Mouse (Mus musculus): ENCODE measurements around the gene Nat10. TPM values are rescaled to one million over a fixed set of nuclear protein-coding genes. Genes with fewer than 3 reads are reported as not detected.

Nat10 gene
- 25.6 and 26.7 TPM in 2 replicates for polyA plus RNA-seq (2014; fragmentation: Nextera tagmentation; extraction: Ambion mirVana)

- peak; percentile 95 for ATAC-seq (ENCODE audit: insufficient read depth, low FRiP score, low TSS enrichment)
These were observed at the start of gene Nat10 for GRCm38 (mm10) chr2:103760906-103761716. Nat10 (minus strand) TSS chr2:103761270.

GRCm38 (mm10) chr2:103810412-103810811 is 49.3 kb upstream of the Nat10 start:
- H3K9me3 ChIP-seq (ENCODE audit: control insufficient read depth, low read length) = no peaks in the 10 kb centered on the region
- H3K4me2 ChIP-seq (ENCODE audit: low read depth) = no peak overlapping the region
- H3K4me3 ChIP-seq (ENCODE audit: low read depth, low read length) = no peak overlapping the region
- WGBS = 89% methylated on average over 6 of the region's 6 CpGs
- no peak for DNase-seq (ENCODE audit: low spot score)
- no peaks in the 10 kb centered on the region for H3K27me3 ChIP-seq (ENCODE audit: control insufficient read depth, insufficient read depth, low read length)
- no peak overlapping the region for H3K9ac ChIP-seq (ENCODE audit: low read length)
- no peaks in the 10 kb centered on the region for H3K4me1 ChIP-seq (ENCODE audit: control insufficient read depth, insufficient read depth, low read length)
- H3K27ac ChIP-seq (ENCODE audit: low read depth, low read length) = no peak overlapping the region
- no peaks in the 10 kb centered on the region for H3K36me3 ChIP-seq (ENCODE audit: control insufficient read depth, insufficient read depth, low read length)
- no peak for ATAC-seq (ENCODE audit: insufficient read depth, low FRiP score, low TSS enrichment)

More at GRCm38 (mm10) chr2:103760906-103761716, at the start of gene Nat10:
- no peaks in the 10 kb centered on the region for H3K36me3 ChIP-seq (ENCODE audit: control insufficient read depth, insufficient read depth, low read length)
- peak within 1 kb of the TSS; percentile 69 for H3K9ac ChIP-seq (ENCODE audit: low read length)
- no peaks in the 10 kb centered on the region for H3K9me3 ChIP-seq (ENCODE audit: control insufficient read depth, low read length)
- H3K27ac ChIP-seq (ENCODE audit: low read depth, low read length) = peak within 1 kb of the TSS; percentile 36; the same call in 1 of the 2 replicates
- peak within 1 kb of the TSS; percentile 87 for H3K4me2 ChIP-seq (ENCODE audit: low read depth)
- DNase-seq (ENCODE audit: low spot score) = peak; percentile 98
- peak within 1 kb of the TSS; percentile 75 for H3K4me3 ChIP-seq (ENCODE audit: low read depth, low read length)
- no peaks in the 10 kb centered on the region for H3K4me1 ChIP-seq (ENCODE audit: control insufficient read depth, insufficient read depth, low read length)
- WGBS = 1% methylated on average over 47 of the region's 47 CpGs
- H3K27me3 ChIP-seq (ENCODE audit: control insufficient read depth, insufficient read depth, low read length) = no peaks in the 10 kb centered on the region

- Histone ChIP-seq H3K4me2 (ENCODE audit: low read depth) (no peak overlapping the region), H3K27me3 (ENCODE audit: control insufficient read depth, insufficient read depth, low read length) (no peaks in the 10 kb centered on the region), H3K9me3 (ENCODE audit: control insufficient read depth, low read length) (no peaks in the 10 kb centered on the region), H3K4me1 (ENCODE audit: control insufficient read depth, insufficient read depth, low read length) (no peaks in the 10 kb centered on the region), H3K27ac (ENCODE audit: low read depth, low read length) (no peak overlapping the region), H3K4me3 (ENCODE audit: low read depth, low read length) (no peak overlapping the region), H3K36me3 (ENCODE audit: control insufficient read depth, insufficient read depth, low read length) (no peaks in the 10 kb centered on the region), H3K9ac (ENCODE audit: low read length) (no peak overlapping the region)
- no peak for ATAC-seq (ENCODE audit: insufficient read depth, low FRiP score, low TSS enrichment)
- no peak for DNase-seq (ENCODE audit: low spot score)
These were observed 47.4 kb upstream of the Nat10 start for GRCm38 (mm10) chr2:103808466-103808865.

GRCm38 (mm10) chr2:103803770-103804530 is 42.9 kb upstream of the Nat10 start:
- H3K4me1 ChIP-seq (ENCODE audit: control insufficient read depth, insufficient read depth, low read length) = no peaks in the 10 kb centered on the region
- H3K9me3 ChIP-seq (ENCODE audit: control insufficient read depth, low read length) = no peaks in the 10 kb centered on the region
- no peaks in the 10 kb centered on the region for H3K36me3 ChIP-seq (ENCODE audit: control insufficient read depth, insufficient read depth, low read length)
- no peak for DNase-seq (ENCODE audit: low spot score)
- no peak overlapping the region for H3K4me2 ChIP-seq (ENCODE audit: low read depth)
- H3K4me3 ChIP-seq (ENCODE audit: low read depth, low read length) = no peak overlapping the region
- WGBS = 81% methylated on average over 5 of the region's 5 CpGs
- no peak overlapping the region for H3K9ac ChIP-seq (ENCODE audit: low read length)
- no peak for ATAC-seq (ENCODE audit: insufficient read depth, low FRiP score, low TSS enrichment)
- H3K27ac ChIP-seq (ENCODE audit: low read depth, low read length) = no peak overlapping the region
- no peaks in the 10 kb centered on the region for H3K27me3 ChIP-seq (ENCODE audit: control insufficient read depth, insufficient read depth, low read length)

GRCm38 (mm10) chr2:103802422-103802821 is 41.4 kb upstream of the Nat10 start:
- 91% methylated on average over 1 of the region's 1 CpGs for WGBS
- Histone ChIP-seq H3K27ac (ENCODE audit: low read depth, low read length) (no peak overlapping the region), H3K36me3 (ENCODE audit: control insufficient read depth, insufficient read depth, low read length) (no peaks in the 10 kb centered on the region), H3K27me3 (ENCODE audit: control insufficient read depth, insufficient read depth, low read length) (no peaks in the 10 kb centered on the region), H3K4me1 (ENCODE audit: control insufficient read depth, insufficient read depth, low read length) (no peaks in the 10 kb centered on the region), H3K9me3 (ENCODE audit: control insufficient read depth, low read length) (no peaks in the 10 kb centered on the region), H3K4me2 (ENCODE audit: low read depth) (no peak overlapping the region), H3K9ac (ENCODE audit: low read length) (no peak overlapping the region), H3K4me3 (ENCODE audit: low read depth, low read length) (no peak overlapping the region)
- ATAC-seq (ENCODE audit: insufficient read depth, low FRiP score, low TSS enrichment) = no peak
- DNase-seq (ENCODE audit: low spot score) = no peak

GRCm38 (mm10) chr2:103797491-103798009 is 36.5 kb upstream of the Nat10 start, which contains the start of gene Caprin1:
Caprin1 (minus strand) TSS chr2:103797649.
- peak within 1 kb of the TSS; percentile 100 for H3K9ac ChIP-seq (ENCODE audit: low read length)
- H3K4me2 ChIP-seq (ENCODE audit: low read depth) = peak within 1 kb of the TSS; percentile 34
- H3K4me3 ChIP-seq (ENCODE audit: low read depth, low read length) = peak within 1 kb of the TSS; percentile 97
- 0% methylated on average over 33 of the region's 33 CpGs for WGBS
- peak within 1 kb of the TSS; percentile 100 for H3K27ac ChIP-seq (ENCODE audit: low read depth, low read length)
- H3K36me3 ChIP-seq (ENCODE audit: control insufficient read depth, insufficient read depth, low read length) = no peaks in the 10 kb centered on the region; the same call in 1 of the 2 replicates
- no peaks in the 10 kb centered on the region for H3K27me3 ChIP-seq (ENCODE audit: control insufficient read depth, insufficient read depth, low read length)
- ATAC-seq (ENCODE audit: insufficient read depth, low FRiP score, low TSS enrichment) (peak; percentile 89), DNase-seq (ENCODE audit: low spot score) (peak; percentile 95)
- H3K9me3 ChIP-seq (ENCODE audit: control insufficient read depth, low read length) = no peaks in the 10 kb centered on the region
- peaks cover 3% of the 10 kb centered on the region; the same call in 1 of the 2 replicates for H3K4me1 ChIP-seq (ENCODE audit: control insufficient read depth, insufficient read depth, low read length)

GRCm38 (mm10) chr2:103796861-103797466 is 35.9 kb upstream of the Nat10 start:
- Histone ChIP-seq H3K9ac (ENCODE audit: low read length) (peak overlapping the region; percentile 100), H3K9me3 (ENCODE audit: control insufficient read depth, low read length) (no peaks in the 10 kb centered on the region), H3K4me2 (ENCODE audit: low read depth) (peak overlapping the region; percentile 34), H3K4me1 (ENCODE audit: control insufficient read depth, insufficient read depth, low read length) (peaks cover 3% of the 10 kb centered on the region; the same call in 1 of the 2 replicates), H3K4me3 (ENCODE audit: low read depth, low read length) (peak overlapping the region; percentile 97), H3K27me3 (ENCODE audit: control insufficient read depth, insufficient read depth, low read length) (no peaks in the 10 kb centered on the region), H3K27ac (ENCODE audit: low read depth, low read length) (peak overlapping the region; percentile 100), H3K36me3 (ENCODE audit: control insufficient read depth, insufficient read depth, low read length) (no peaks in the 10 kb centered on the region; the same call in 1 of the 2 replicates)
- DNase-seq (ENCODE audit: low spot score) = peak; percentile 91
- peak; percentile 70 for ATAC-seq (ENCODE audit: insufficient read depth, low FRiP score, low TSS enrichment)
- WGBS = 0% methylated on average over 26 of the region's 72 CpGs

GRCm38 (mm10) chr2:103796211-103796860 is 35.3 kb upstream of the Nat10 start:
- peak; percentile 69 for DNase-seq (ENCODE audit: low spot score)
- H3K9me3 ChIP-seq (ENCODE audit: control insufficient read depth, low read length) = no peaks in the 10 kb centered on the region
- WGBS = under 1% methylated on average over 42 of the region's 42 CpGs
- ATAC-seq (ENCODE audit: insufficient read depth, low FRiP score, low TSS enrichment) = peak; percentile 54
- H3K27ac ChIP-seq (ENCODE audit: low read depth, low read length) = peak overlapping the region; percentile 100
- H3K36me3 ChIP-seq (ENCODE audit: control insufficient read depth, insufficient read depth, low read length) = no peaks in the 10 kb centered on the region; the same call in 1 of the 2 replicates
- peaks cover 3% of the 10 kb centered on the region; the same call in 1 of the 2 replicates for H3K4me1 ChIP-seq (ENCODE audit: control insufficient read depth, insufficient read depth, low read length)
- H3K4me3 ChIP-seq (ENCODE audit: low read depth, low read length) = peak overlapping the region; percentile 97
- peak overlapping the region; percentile 34 for H3K4me2 ChIP-seq (ENCODE audit: low read depth)
- no peaks in the 10 kb centered on the region for H3K27me3 ChIP-seq (ENCODE audit: control insufficient read depth, insufficient read depth, low read length)
- peak overlapping the region; percentile 100 for H3K9ac ChIP-seq (ENCODE audit: low read length)

Measured in neural tube, embryonic 11.5 days (tissue).